Mouse (Mus musculus): ENCODE measurements at regions not wholly inside any gene's neighbourhood (a gene's known extent, or its start where the extent isn't known, plus 50 kb on each side); places are given as distances from the start of the nearest gene placed in this dataset.
"Not testable (repeated sequence)": the region's sequence is repeated elsewhere in the genome, so short reads cannot be mapped to it uniquely, and the experiment has no call there.

DNA sequence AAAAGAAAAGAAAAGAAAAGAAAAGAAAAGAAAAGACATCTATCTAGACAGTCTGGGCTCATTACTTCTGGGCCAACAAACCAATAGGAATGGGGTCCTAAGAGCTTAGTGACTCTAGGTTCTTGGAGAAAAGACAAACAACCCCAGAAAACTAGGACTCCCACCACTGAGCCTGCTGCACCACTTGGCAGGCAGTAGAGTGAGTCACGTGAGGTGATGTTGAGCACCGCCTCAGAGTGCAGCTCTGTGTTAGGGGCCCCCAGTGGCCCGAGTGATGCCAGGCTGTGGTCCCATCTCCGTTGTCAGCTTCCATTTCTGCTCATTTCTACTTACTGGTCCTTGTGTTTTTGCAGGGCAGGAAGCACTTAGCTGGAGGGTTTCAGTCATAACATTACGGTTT, 439.7 kb downstream of the Tcerg1l start:
- DNase-seq (ENCODE audit: extremely low read depth, insufficient read length, low spot score): no peak

DNA sequence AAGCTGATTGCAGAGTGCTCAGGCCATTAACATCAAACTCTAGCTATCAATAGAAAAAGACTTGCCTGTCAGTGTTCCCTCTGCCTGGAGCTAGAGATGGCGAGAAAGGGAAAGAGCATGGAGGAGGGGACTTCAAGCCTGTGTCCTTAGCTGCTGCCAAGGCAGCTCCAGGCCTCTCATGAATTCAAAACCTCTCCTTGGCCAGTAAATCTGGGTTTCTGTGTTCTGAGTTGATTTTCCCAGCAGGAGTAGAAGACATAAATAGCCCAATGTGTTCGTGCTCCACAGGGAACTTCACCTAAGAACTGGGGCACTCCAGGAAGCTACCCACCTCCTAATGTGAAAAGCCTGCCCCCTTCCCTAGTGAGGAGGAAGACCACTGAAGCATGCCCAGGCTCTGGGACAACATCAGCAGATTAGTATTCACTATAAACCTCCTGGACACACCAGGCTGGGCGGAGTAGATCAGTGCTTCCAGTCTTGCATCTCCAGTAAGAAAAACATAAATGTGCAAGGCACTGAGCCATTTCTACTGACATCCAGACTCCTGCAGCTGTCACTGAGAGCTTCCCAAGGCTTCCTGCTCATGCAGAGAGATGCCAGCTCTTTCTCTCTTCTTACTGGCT, 433.9 kb downstream of the Tcerg1l start:
- DNase-seq (ENCODE audit: extremely low read depth, insufficient read length, low spot score): no peak

DNA sequence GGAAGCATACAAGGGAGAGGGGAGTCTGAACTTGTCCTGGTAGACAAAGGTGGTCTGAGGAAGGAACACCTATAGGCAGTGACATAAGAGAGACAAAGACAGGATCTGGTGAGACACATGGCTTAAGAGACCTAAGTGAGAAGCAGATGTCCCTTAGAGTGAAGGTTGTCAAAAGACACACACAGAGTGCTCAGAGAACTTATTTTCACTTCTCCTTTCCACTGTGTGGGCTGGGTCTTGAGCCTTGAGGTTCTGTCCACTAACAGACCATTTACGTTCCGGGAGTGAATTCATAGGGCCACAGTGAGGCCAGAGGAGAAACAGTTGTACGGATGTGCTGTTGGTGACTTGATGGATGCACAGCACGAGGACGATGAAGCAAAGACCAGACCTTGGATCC, 422.8 kb downstream of the Tcerg1l start:
- DNase-seq (ENCODE audit: extremely low read depth, insufficient read length, low spot score): no peak

DNA sequence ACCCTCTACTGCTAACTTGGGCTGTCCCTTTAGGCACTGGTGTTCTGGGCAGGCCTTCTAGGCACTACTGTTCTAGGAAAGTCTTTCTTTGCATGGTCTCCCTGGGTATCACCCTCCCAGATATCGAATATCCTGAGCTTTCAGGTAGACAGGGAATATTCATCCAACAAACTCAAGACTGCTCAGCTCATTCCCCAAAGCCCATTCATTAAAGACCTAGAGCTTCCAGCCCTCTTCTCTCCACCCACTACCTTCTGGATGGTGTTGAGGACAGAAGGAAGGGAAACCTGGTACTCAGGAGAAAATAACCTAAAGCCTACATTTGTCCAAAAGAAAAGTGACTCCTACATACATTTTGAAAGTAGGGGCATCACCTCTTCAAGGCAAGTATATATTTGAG, 420.0 kb downstream of the Tcerg1l start:
- DNase-seq (ENCODE audit: extremely low read depth, insufficient read length, low spot score): no peak

- DNase-seq (ENCODE audit: extremely low read depth, insufficient read length, low spot score): no peak
Observed at GRCm38 (mm10) chr7:137979361-137979760, 418.2 kb downstream of the Tcerg1l start.

DNA sequence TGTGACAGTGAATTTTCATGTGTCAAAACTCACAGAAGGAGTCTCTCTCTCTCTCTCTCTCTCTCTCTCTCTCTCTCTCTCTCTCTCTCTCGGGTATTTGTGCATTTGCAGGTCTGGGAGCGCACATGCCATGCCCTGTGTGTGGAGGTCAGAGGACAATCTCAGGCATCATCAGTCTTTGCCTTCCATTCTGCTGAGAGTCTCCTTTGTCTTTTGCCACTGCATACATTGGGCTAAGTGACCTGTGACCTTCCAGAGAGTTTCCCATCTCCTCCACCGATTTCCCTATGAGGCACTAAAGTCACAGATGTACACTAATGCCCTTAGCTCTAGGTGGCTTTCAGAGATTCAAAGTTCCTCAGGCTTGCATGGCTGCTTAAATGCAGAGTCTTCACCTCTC, 391.7 kb downstream of the Tcerg1l start:
- no peak for DNase-seq (ENCODE audit: extremely low read depth, insufficient read length, low spot score)

DNA sequence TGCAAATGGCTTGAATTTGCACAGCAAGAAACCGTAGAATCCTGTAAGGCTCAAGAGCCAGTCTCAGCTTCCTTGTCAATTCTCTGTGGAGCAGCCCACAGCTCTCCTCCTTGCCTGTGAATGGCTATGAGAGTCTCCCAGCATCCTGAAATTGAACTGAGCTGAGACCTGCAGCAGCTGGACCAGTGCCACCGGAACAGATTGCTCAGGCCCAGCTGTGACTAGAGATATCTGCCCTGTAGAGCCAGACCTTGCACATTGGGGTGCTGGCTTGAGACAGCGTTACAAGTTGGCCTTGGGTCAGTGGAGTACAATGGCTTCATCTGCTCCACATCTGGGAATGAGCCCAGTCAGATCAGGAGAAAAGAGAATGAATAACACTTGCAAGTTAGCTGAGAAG, 390.6 kb downstream of the Tcerg1l start:
- DNase-seq (ENCODE audit: extremely low read depth, insufficient read length, low spot score): no peak

- no peak for DNase-seq (ENCODE audit: extremely low read depth, insufficient read length, low spot score)
Observed at GRCm38 (mm10) chr7:138008601-138009000, 388.9 kb downstream of the Tcerg1l start.

DNA sequence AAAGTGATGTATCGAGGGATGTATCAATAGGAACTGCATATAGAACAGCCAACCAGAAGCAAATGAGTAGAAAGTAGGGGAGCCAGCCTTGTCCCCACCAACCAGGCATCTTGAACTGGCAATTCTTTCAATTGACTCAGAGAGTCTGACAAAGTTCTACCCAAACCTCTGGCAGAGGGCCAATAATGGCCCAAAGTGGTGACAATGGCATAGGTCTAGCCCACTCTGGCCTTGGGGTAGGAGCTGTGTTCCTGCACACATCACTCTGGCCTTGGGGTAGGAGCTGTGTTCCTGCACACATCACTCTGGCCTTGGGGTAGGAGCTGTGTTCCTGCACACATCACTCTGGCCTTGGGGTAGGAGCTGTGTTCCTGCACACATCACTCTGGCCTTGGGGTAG, 373.5 kb downstream of the Tcerg1l start:
- not testable (repeated sequence) for DNase-seq (ENCODE audit: extremely low read depth, insufficient read length, low spot score)

GRCm38 (mm10) chr7:138051696-138052095, 345.8 kb downstream of the Tcerg1l start:
- no peak for DNase-seq (ENCODE audit: extremely low read depth, insufficient read length, low spot score)

- no peak for DNase-seq (ENCODE audit: extremely low read depth, insufficient read length, low spot score)
Observed at GRCm38 (mm10) chr7:138054756-138055155, 342.8 kb downstream of the Tcerg1l start.

- no peak for DNase-seq (ENCODE audit: extremely low read depth, insufficient read length, low spot score)
Observed at GRCm38 (mm10) chr7:138061116-138061515, 336.4 kb downstream of the Tcerg1l start.

DNA sequence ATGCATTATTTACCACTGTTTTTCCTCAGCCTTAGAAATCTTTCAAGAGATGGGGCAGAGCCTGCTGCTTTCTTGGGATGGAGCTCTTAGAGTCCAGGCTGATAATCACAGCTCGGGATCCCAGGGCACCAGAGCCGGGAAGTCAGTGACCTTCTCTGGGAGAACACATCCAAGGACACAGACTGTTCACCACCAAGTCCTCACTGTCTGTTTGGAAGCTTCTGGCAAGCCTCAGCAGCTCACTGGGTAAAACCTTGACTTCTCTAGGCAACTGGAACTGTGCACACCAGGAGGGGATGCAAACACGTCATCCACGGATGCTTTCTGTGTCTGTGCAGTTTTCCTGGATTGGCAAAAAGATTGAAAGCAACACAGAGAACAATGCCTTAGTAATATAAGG, 330.6 kb downstream of the Tcerg1l start:
- no peak for DNase-seq (ENCODE audit: extremely low read depth, insufficient read length, low spot score)

DNA sequence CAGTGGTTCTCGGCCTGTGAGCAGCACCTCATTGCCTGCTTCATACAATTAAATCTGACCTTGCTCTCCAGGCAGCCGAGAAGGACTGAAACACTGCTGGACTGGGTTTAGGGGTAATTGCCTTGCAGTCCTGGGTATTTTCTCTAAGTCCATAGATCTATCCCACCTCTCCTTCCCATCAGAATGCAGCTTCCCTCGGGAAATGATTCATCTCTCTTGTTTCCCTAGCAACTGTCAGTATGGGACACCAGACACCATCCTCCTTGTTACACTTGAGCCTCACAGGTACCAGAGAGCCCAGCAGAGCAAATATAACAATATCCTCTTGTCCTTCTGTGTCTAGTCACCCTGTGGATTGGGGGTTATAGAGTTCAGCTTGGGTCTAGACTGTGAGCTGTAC, 322.3 kb downstream of the Tcerg1l start:
- DNase-seq (ENCODE audit: extremely low read depth, insufficient read length, low spot score): no peak

DNA sequence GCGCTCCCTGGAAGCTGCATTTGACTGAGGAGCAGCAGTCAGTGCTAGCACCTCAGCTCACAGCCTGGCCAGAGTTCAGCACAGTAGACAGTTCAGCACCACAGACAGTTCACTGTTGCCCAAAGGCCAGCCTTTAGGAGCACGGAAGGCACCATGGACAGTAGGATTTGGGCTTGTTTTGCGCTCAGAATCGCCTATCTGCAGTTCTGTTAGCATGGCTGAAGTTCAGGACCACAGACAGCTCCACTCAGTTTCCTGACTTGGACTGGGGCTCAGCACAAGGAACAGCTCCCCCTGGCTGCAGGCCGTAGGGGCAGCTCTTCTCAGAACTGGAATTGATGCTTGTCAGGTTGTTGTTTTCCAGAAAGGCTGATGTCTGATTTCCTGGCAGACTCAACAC, 313.6 kb downstream of the Tcerg1l start:
- no peak for DNase-seq (ENCODE audit: extremely low read depth, insufficient read length, low spot score)

GRCm38 (mm10) chr7:138107471-138108210, 289.9 kb downstream of the Tcerg1l start:
- DNase-seq (ENCODE audit: extremely low read depth, insufficient read length, low spot score): no peak

DNA sequence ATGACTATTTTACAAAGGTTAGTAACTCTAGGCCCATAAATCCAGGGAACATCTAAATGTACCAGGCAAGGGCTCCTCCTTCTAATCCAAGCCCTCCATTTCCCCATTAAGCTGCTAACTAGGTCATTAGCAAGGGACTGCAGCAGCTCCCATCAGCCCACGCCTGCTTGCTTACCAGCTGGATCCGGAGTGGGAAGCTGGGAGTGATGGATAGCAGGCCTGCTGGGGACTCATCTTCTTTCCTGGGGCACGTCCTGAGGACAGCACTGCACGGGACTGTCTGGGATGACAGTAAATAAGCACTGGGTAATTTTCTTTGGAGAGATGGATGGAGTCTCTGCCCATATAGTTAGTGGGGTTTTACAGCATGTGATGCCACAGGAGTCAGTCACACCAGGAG, 276.0 kb downstream of the Tcerg1l start:
- no peak for DNase-seq (ENCODE audit: extremely low read depth, insufficient read length, low spot score)

GRCm38 (mm10) chr7:138129701-138130100, 267.8 kb downstream of the Tcerg1l start:
- DNase-seq (ENCODE audit: extremely low read depth, insufficient read length, low spot score): no peak

DNA sequence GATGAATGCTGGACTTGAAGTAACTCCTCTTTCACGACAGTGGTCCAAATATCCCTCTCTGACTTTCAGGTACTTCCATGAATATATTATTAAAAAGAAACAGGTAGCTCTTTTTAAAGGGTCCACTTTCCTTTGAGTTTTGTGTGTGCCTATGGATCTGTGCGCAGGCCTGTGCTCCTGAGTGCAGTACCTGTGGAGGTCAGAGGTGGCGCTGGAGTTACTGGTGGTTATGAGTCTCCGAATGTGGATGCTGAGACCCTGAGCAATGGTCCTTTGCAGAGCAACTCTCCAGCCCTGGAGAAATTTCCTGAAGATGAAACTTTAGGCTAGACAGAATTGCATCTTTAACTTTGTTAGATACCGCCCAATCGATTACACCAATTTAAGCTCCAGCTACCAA, 264.1 kb downstream of the Tcerg1l start:
- no peak for DNase-seq (ENCODE audit: extremely low read depth, insufficient read length, low spot score)

- DNase-seq (ENCODE audit: extremely low read depth, insufficient read length, low spot score): no peak
Observed at GRCm38 (mm10) chr7:138137934-138138333, 259.6 kb downstream of the Tcerg1l start.

- DNase-seq (ENCODE audit: extremely low read depth, insufficient read length, low spot score): no peak
Observed at GRCm38 (mm10) chr7:138139766-138140165, 257.8 kb downstream of the Tcerg1l start.

DNA sequence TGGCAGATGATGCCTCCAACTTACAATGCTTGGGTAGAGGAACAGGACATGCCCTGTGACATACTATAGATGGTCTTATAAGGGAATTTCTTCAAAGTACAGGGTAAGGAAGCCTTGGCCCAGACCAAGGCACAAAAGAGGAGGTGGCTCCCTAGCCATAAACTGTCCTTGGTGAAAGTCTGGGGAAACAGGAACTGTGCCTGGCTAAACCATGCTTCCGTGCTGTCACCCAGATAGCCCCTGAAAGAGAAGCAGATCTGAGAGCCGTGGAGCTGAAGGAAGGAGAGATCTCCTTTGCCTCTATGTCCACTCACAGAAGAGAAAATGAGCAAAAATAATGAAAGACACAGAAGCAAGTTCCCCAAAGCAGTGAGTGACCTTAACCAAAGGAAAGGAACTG, 248.0 kb downstream of the Tcerg1l start:
- no peak for DNase-seq (ENCODE audit: extremely low read depth, insufficient read length, low spot score)

Data from 3134 (cell line).